Mouse (Mus musculus): ENCODE data around the gene Timd4. TPM values are rescaled to one million over a fixed set of nuclear protein-coding genes. Genes with fewer than 3 reads are reported as not detected.

The Timd4 gene
- polyA plus RNA-seq, 1 experiment = not detected

DNA sequence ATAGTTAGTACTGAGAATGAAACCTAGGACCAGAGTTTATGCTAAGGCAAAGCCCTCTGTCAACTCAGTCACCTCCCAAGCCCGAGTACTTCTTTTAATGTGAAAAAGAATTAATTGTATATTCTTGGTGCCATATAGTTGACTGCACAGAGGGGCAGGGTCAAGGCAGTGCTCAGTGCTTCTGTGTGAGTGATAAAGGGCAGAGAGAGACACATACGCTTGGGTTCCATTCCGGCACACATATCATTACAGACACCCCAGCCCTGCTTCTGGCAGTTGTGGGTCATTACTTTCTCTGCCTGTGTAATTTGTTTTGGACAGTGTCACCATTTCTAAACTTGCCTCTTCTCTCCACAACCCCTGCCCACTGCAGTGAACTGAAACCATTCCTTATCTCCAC is 78.5 kb downstream of the Timd4 start:
- Histone ChIP-seq H3K4me3 (replicated peaks; ENCODE audit: insufficient read depth, low read depth, low read length) (no peak overlapping the region), H3K4me1 (ENCODE audit: control insufficient read depth, insufficient read depth, low read length) (no peaks in the 10 kb centered on the region), H3K27me3 (ENCODE audit: control insufficient read depth, insufficient read depth, low read length) (no peaks in the 10 kb centered on the region), H3K27ac (ENCODE audit: insufficient read depth, low read length) (no peak overlapping the region)
- WGBS = 89% methylated on average over 3 of the region's 3 CpGs
- TF ChIP-seq CTCF (IDR thresholded peaks at IDR 0.05; ENCODE audit: borderline replicate concordance, insufficient read depth, low read depth, low read length) (no peak), POLR2A (IDR thresholded peaks at IDR 0.05; ENCODE audit: borderline replicate concordance, insufficient read depth, low read length) (no peak)
- DNase-seq = no peak

Other genes with a start within 250 kb of the Timd4 start
- not detected in 2 replicates for gene BC053393, start 239.3 kb upstream of the Timd4 start, polyA plus RNA-seq (2012; rRNA removed)
- gene Dppa1, start 181.5 kb upstream of the Timd4 start, polyA plus RNA-seq (2012; rRNA removed) = not detected in 2 replicates
- not detected in 2 replicates for gene Timd2, start 103.7 kb upstream of the Timd4 start, polyA plus RNA-seq (2012; rRNA removed)
- gene Havcr1, start 75.7 kb upstream of the Timd4 start, polyA plus RNA-seq (2012; rRNA removed) = not detected in 2 replicates

Data from cerebellum, adult 2 months (tissue).